Mouse (Mus musculus): ENCODE results near the gene Zscan10. TPM values are rescaled to one million over a fixed set of nuclear protein-coding genes. Genes with fewer than 3 reads are reported as not detected.

Gene Zscan10
- polyA plus RNA-seq, 1 experiment from 2014 or later: 0.20 TPM

DNA sequence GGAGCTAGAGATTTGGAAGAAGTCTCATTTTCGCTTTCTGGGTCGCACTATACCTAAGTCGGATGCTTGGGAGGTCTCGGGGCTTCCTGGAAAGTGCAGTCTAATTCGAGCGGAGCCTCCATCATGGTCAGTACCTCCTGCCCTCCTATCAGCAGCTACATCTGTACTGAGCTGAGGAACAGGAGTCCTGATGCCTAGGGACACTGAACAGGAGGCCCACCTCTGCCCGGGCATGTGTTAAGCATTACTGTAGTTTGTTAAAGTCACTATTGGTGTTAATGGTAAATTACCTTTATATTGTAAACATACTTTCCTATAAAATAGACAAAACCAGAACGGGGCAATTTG is 36.3 kb upstream of the Zscan10 start:
- H3K9ac ChIP-seq: peak overlapping the region; percentile 88
- peak overlapping the region; percentile 71 for H3K4me2 ChIP-seq (replicated peaks)
- H3K36me3 ChIP-seq: peaks cover 13% of the 10 kb centered on the region
- H3K4me3 ChIP-seq: peak overlapping the region; percentile 72
- no peaks in the 10 kb centered on the region for H3K9me3 ChIP-seq
- peak overlapping the region; percentile 90 for H3K27ac ChIP-seq
- no peaks in the 10 kb centered on the region for H3K27me3 ChIP-seq
- ATAC-seq (ENCODE audit: insufficient number of reproducible peaks, insufficient read depth, low FRiP score, low TSS enrichment): peak; percentile 81
- H3K4me1 ChIP-seq: peaks cover 13% of the 10 kb centered on the region
- WGBS: 1% methylated on average over 8 of the region's 8 CpGs

DNA sequence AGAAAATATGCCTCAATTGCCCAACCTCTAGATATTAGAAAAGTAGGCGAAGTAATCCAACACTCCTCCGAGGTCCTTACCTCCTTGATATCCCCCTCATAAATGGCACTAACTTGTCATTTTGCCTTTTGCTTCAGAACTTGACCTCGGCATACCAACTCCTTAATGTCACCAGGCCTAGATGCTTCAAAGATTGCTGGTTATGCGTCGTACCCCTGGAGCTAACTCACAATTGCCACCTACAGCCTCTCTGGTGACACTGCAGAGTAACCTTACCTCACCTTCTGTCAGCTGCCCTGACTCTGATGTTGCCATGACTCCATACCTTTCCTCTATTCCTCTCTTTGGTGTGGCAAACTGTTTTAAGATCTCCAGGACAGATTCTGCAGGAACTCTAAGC is 33.9 kb upstream of the Zscan10 start:
- H3K4me3 ChIP-seq: no peak overlapping the region
- H3K27ac ChIP-seq: no peak overlapping the region
- no peaks in the 10 kb centered on the region for H3K27me3 ChIP-seq
- no peaks in the 10 kb centered on the region for H3K36me3 ChIP-seq
- H3K4me2 ChIP-seq (replicated peaks): no peak overlapping the region
- no peaks in the 10 kb centered on the region for H3K9me3 ChIP-seq
- no peak for ATAC-seq (ENCODE audit: insufficient number of reproducible peaks, insufficient read depth, low FRiP score, low TSS enrichment)
- peaks cover 13% of the 10 kb centered on the region for H3K4me1 ChIP-seq
- H3K9ac ChIP-seq: no peak overlapping the region
- 48% methylated on average over 5 of the region's 5 CpGs for WGBS

DNA sequence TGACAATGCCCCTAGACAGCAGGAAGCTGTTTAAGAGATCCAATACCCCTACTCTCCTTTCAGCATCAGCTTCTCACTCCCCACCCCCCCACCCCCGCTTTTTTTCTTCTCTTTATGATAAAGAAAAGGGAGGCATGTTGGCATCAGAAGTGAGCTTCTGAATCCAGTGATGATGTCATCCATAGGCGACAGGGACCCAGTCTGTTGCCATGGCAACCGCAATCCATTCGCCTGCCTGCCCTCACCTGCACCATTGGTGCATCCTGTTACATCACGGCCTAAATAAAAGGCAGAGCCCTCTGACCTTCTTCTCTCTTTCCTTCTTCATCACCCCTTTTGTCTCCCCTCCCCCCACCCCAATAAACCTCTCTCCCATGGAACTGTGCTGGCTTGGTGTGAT is 32.3 kb upstream of the Zscan10 start:
- H3K27me3 ChIP-seq: no peaks in the 10 kb centered on the region
- H3K9ac ChIP-seq: no peak overlapping the region
- no peak overlapping the region for H3K27ac ChIP-seq
- H3K4me1 ChIP-seq: peaks cover 7% of the 10 kb centered on the region
- H3K4me2 ChIP-seq (replicated peaks): no peak overlapping the region
- H3K36me3 ChIP-seq: 0 out of 2 replicates have a peak, but pooled peaks cover 4% of the 10 kb centered on the region
- WGBS: 29% methylated on average over 5 of the region's 5 CpGs
- ATAC-seq (ENCODE audit: insufficient number of reproducible peaks, insufficient read depth, low FRiP score, low TSS enrichment): no peak
- no peak overlapping the region for H3K4me3 ChIP-seq
- H3K9me3 ChIP-seq: no peaks in the 10 kb centered on the region

DNA sequence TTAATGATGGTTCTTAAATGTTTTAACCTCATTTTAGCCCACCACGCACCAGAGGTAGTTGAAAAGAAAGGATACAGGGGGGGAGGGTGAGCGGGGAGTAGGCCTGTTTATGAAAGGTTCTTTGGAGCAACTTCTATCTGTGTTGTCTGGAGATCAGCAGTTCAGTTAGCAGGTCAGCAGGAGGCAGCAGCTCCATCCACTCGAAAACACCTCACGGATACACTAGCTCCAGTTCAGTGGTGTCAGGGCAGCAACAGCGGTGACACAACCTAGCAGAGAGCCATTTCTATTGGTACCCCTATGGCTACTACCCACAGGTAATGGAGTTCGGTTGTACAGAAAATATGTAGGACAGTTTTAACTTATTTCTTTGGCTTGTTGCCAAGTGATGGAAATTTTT is 30.6 kb upstream of the Zscan10 start:
- WGBS: 39% methylated on average over 6 of the region's 6 CpGs
- H3K9ac ChIP-seq: no peak overlapping the region
- no peaks in the 10 kb centered on the region for H3K9me3 ChIP-seq
- H3K36me3 ChIP-seq: peaks cover 15% of the 10 kb centered on the region
- H3K27me3 ChIP-seq: no peaks in the 10 kb centered on the region
- H3K4me3 ChIP-seq: no peak overlapping the region
- no peak overlapping the region for H3K27ac ChIP-seq
- H3K4me1 ChIP-seq: peaks cover 3% of the 10 kb centered on the region
- ATAC-seq (ENCODE audit: insufficient number of reproducible peaks, insufficient read depth, low FRiP score, low TSS enrichment): no peak
- no peak overlapping the region for H3K4me2 ChIP-seq (replicated peaks)

DNA sequence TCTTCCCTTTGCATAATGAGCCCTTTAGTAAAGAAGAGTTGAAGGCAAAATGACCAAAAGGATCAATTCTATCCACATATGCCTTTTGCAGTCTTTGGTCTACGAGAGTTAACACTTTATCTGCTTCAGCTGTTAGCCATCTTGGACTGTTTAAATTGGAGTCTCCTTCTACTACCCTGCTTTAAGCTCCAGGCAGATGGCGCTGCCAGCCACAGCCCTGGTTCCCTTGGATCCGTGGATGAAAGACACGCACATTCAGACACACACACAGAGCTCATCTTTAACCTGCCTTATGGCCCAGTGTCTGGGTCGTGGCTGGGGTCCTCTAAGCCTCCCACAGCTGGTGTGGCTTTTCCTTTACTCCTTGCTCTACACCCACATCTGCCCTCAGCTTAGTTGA is 29.6 kb upstream of the Zscan10 start:
- H3K27me3 ChIP-seq: no peaks in the 10 kb centered on the region

DNA sequence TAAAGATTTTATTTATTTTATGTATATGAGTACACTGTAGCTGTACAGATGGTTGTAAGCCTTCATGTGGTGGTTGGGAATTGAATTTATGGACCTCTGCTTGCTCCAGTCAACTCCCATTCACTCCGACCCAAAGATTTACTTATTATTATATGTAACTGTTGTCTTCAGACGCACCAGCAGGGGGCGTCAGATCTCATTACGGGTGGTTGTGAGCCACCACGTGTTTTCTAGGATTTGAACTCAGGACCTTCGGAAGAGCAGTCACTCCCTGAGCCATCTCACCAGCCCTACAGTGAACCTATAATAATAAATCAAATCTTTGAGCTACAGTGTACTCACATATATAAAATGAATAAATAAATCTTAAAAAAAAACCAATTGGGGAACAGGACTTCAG is 28.6 kb upstream of the Zscan10 start:
- no peak overlapping the region for H3K4me3 ChIP-seq
- no peak overlapping the region for H3K4me2 ChIP-seq (replicated peaks)
- H3K9me3 ChIP-seq: peaks cover 12% of the 10 kb centered on the region
- no peak overlapping the region for H3K9ac ChIP-seq
- H3K36me3 ChIP-seq: peaks cover 35% of the 10 kb centered on the region
- no peaks in the 10 kb centered on the region for H3K4me1 ChIP-seq
- ATAC-seq (ENCODE audit: insufficient number of reproducible peaks, insufficient read depth, low FRiP score, low TSS enrichment): no peak
- H3K27me3 ChIP-seq: no peaks in the 10 kb centered on the region
- H3K27ac ChIP-seq: no peak overlapping the region
- 81% methylated on average over 6 of the region's 6 CpGs for WGBS

More for the DNA sequence above, 29.6 kb upstream of the Zscan10 start:
- Histone ChIP-seq H3K36me3 (peaks cover 26% of the 10 kb centered on the region), H3K4me3 (no peak overlapping the region), H3K4me1 (no peaks in the 10 kb centered on the region), H3K9ac (no peak overlapping the region), H3K9me3 (0 out of 2 replicates have a peak, but pooled peaks cover 4% of the 10 kb centered on the region), H3K4me2 (replicated peaks) (no peak overlapping the region), H3K27ac (no peak overlapping the region)
- no peak for ATAC-seq (ENCODE audit: insufficient number of reproducible peaks, insufficient read depth, low FRiP score, low TSS enrichment)
- WGBS: 38% methylated on average over 5 of the region's 5 CpGs

DNA sequence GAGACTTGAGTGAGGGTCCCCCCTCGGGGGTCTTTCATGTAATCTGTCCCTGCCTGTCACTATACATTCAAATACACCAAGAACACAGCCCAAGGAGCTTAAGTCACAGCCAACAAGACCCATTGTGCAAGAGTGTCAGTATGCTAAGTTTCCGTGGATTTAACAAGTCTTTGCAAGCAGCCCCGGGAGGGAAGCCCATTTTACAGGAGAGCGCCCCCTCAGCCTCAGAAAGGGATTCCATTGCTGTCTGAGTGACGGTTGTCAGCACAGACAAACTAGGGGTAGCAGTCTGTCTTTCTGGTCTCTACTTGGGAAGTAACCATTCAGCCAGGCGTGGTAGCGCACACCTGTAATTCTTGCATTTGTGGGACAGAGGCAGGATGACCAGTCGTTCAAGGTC is 26.5 kb upstream of the Zscan10 start:
- H3K36me3 ChIP-seq: peaks cover 53% of the 10 kb centered on the region
- peaks cover 12% of the 10 kb centered on the region for H3K9me3 ChIP-seq
- WGBS: 88% methylated on average over 8 of the region's 8 CpGs
- H3K27ac ChIP-seq: no peak overlapping the region
- no peaks in the 10 kb centered on the region for H3K4me1 ChIP-seq
- ATAC-seq (ENCODE audit: insufficient number of reproducible peaks, insufficient read depth, low FRiP score, low TSS enrichment): no peak
- H3K4me3 ChIP-seq: no peak overlapping the region
- H3K27me3 ChIP-seq: no peaks in the 10 kb centered on the region
- H3K4me2 ChIP-seq (replicated peaks): no peak overlapping the region
- no peak overlapping the region for H3K9ac ChIP-seq

DNA sequence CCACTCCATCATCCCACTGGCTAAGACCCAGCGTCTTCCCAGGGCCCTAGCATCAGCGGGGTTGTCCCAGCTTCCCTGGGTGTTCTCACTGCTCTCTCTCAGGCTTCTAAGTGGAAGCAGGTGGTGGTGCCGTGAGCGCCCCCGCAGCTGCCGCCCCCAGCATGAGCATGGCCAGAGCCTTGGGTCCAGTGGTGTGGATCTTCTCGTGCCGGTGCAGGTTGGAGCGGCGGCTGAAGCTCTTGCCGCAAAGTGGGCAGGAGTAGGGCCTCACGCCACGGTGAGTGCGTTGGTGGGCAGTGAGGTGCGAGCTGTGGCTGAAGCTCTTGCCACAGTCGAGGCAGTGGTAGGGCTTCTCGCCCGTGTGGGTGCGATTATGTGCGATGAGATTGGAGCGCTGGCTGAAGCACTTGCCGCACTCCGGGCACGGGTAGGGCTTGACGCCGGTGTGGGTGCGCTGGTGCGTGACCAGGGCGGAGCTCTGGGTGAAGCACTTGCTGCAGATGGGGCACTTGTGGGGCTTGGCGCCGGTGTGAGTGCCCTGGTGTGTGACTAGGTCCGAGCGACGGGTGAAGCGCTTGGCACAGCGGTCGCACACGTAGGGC is 24.6 kb upstream of the Zscan10 start:
- no peaks in the 10 kb centered on the region for H3K27me3 ChIP-seq
- H3K9me3 ChIP-seq: peaks cover 12% of the 10 kb centered on the region
- H3K9ac ChIP-seq: no peak overlapping the region
- peaks cover 70% of the 10 kb centered on the region for H3K36me3 ChIP-seq
- H3K4me2 ChIP-seq (replicated peaks): no peak overlapping the region
- no peak overlapping the region for H3K27ac ChIP-seq
- H3K4me3 ChIP-seq: no peak overlapping the region
- no peaks in the 10 kb centered on the region for H3K4me1 ChIP-seq
- no peak for ATAC-seq (ENCODE audit: insufficient number of reproducible peaks, insufficient read depth, low FRiP score, low TSS enrichment)
- WGBS: 93% methylated on average over 38 of the region's 38 CpGs

DNA sequence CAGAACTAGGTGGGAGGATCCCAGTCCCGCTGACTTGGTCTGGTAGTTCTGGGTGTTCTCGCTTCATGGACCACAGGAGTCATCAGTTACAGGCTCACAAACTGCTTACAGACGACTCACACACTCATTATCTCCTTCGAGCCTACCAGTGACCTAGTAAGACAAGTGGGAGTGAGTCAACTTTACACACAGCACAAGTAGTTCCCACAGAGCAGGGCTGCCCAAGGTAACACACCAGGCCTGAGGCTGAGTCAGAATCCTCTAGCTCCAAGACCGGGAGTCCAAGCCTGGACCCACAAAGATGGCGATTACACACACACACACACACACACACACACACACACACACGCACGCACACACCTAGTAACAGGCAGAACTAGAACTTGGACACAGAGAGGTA is 15.9 kb upstream of the Zscan10 start:
- no peak overlapping the region for H3K27ac ChIP-seq
- peak overlapping the region; percentile 83 for H3K4me2 ChIP-seq (replicated peaks)
- H3K4me1 ChIP-seq: peaks cover 15% of the 10 kb centered on the region
- H3K9me3 ChIP-seq: no peaks in the 10 kb centered on the region
- peak overlapping the region; percentile 81 for H3K4me3 ChIP-seq
- no peak for ATAC-seq (ENCODE audit: insufficient number of reproducible peaks, insufficient read depth, low FRiP score, low TSS enrichment)
- WGBS: 78% methylated on average over 8 of the region's 8 CpGs
- H3K36me3 ChIP-seq: peaks cover 16% of the 10 kb centered on the region
- no peaks in the 10 kb centered on the region for H3K27me3 ChIP-seq
- peak overlapping the region; percentile 85 for H3K9ac ChIP-seq

DNA sequence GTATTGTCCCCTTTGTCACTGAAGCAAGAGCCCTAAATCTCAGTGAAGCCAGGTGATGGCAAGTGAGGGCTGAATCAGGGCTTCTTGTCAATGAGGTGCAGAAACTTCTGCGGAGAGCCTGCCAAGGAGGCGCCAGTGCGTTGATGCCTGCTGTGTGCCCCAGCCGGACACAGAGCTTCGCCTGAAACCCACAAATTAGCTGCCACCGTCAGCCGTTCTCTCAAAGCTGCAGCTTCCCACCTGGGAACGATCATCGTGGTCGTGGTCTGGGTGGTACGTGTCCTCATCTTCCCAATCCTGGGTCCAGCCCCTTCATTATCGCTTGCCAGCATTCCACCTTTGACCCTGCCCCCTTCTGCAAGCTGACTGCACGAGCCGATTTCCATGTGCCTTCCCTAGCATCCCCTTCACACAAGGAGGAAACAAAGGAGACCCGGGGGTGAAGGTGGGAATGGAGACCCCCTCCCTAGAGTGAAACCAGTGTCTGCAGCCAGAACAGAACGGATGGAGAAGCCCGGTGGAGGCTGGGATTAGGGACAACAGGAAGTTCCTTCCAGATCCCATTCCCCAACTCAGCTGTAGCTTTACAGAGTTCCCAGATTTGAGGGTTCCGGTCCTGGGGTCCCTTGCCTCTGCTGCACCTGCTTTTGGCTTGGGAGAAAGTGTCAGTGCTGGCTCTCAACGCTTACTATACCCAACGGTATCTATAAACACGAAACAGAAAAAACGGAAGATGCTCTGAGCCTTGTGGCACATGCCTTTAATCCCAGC is 14.8 kb upstream of the Zscan10 start:
- H3K27me3 ChIP-seq: no peaks in the 10 kb centered on the region
- H3K9ac ChIP-seq: peak overlapping the region; percentile 85
- H3K36me3 ChIP-seq: peaks cover 5% of the 10 kb centered on the region
- H3K4me3 ChIP-seq: peak overlapping the region; percentile 81
- H3K4me2 ChIP-seq (replicated peaks): peak overlapping the region; percentile 83
- H3K4me1 ChIP-seq: peaks cover 15% of the 10 kb centered on the region
- H3K9me3 ChIP-seq: no peaks in the 10 kb centered on the region
- 0 out of 2 replicates have a peak overlapping the region, but pooled peaks have one; percentile 17 for H3K27ac ChIP-seq
- ATAC-seq (ENCODE audit: insufficient number of reproducible peaks, insufficient read depth, low FRiP score, low TSS enrichment): peak; percentile 85
- WGBS: under 1% methylated on average over 22 of the region's 22 CpGs

DNA sequence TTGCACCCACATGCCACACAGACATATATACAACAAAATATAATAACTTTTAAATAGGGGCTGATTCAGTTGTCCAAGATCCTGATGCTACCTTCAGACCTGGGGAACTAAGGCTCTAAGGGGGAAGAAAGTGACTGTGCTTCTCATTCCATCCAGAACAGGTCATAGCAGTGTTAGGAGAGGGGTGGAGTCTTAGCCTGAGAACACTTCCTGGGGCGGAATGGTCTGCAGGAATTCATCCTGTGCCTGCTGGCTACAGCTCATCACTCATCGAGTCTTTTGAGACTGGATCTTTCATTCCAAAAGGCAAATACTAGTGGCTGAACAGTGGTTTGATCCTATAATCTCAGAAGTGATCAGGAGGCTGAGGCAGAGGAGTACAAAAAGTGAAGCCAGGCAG is 13.4 kb upstream of the Zscan10 start:
- H3K9me3 ChIP-seq: no peaks in the 10 kb centered on the region
- H3K36me3 ChIP-seq: no peaks in the 10 kb centered on the region
- no peak overlapping the region for H3K9ac ChIP-seq
- H3K27ac ChIP-seq: no peak overlapping the region
- no peak for ATAC-seq (ENCODE audit: insufficient number of reproducible peaks, insufficient read depth, low FRiP score, low TSS enrichment)
- H3K4me3 ChIP-seq: no peak overlapping the region
- no peaks in the 10 kb centered on the region for H3K27me3 ChIP-seq
- WGBS: 68% methylated on average over 2 of the region's 2 CpGs
- H3K4me2 ChIP-seq (replicated peaks): no peak overlapping the region
- peaks cover 15% of the 10 kb centered on the region for H3K4me1 ChIP-seq

DNA sequence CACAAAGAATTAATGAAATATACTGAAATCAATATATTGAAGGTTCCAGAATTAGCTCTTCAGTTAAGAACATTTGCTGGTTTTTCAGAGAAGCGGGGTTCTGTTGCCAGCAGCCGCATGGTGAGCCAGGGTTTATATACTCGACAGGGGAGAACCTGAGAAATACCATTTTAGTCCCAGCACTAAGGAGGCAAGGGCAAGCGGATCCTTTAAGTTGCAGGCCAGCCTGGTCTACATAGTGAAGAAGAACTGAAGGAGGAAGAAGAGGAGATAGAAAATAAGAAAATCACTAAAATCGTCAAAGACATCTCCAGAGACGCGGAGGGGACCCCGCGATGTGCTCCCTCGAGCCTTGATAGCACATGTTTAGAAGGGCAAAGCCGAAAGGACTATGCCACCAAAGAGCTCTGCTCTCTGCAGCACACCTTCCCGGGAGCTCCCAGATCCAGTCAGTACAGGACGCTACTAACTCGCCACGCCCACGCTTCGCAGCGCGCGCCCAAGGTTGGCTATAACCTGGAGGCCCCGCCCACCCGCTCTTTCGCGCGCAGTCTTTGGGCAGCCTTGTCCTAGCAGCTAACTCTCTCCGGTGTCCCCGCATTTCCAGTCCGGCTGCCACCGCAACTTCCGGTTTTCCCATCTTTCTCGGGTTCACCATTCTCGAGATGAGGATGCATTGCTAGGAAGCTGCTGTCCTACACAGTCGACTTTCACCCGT is 8.3 kb upstream of the Zscan10 start:
- no peaks in the 10 kb centered on the region for H3K36me3 ChIP-seq
- H3K27ac ChIP-seq: peak overlapping the region; percentile 81
- no peaks in the 10 kb centered on the region for H3K4me1 ChIP-seq
- 6% methylated on average over 34 of the region's 34 CpGs for WGBS
- peak overlapping the region; percentile 46 for H3K4me3 ChIP-seq
- peak overlapping the region; percentile 42 for H3K9ac ChIP-seq
- H3K27me3 ChIP-seq: no peaks in the 10 kb centered on the region
- ATAC-seq (ENCODE audit: insufficient number of reproducible peaks, insufficient read depth, low FRiP score, low TSS enrichment): peak; percentile 98
- H3K9me3 ChIP-seq: no peaks in the 10 kb centered on the region
- H3K4me2 ChIP-seq (replicated peaks): peak overlapping the region; percentile 67

All from embryonic facial prominence, embryonic 12.5 days (tissue).